Mouse (Mus musculus): ENCODE data around the gene Ncapd2. TPM values are rescaled to one million over a fixed set of nuclear protein-coding genes. Genes with fewer than 3 reads are reported as not detected.
A peak's percentile ranks its signal among the peaks of the same experiment; 100 is the strongest.
"Not testable (repeated sequence)": the region's sequence is repeated elsewhere in the genome, so short reads cannot be mapped to it uniquely, and the experiment has no call there.

Ncapd2 gene
- total and polyA plus RNA-seq, 2 experiments from 2014 or later, result 24.5 to 85.4 TPM

DNA sequence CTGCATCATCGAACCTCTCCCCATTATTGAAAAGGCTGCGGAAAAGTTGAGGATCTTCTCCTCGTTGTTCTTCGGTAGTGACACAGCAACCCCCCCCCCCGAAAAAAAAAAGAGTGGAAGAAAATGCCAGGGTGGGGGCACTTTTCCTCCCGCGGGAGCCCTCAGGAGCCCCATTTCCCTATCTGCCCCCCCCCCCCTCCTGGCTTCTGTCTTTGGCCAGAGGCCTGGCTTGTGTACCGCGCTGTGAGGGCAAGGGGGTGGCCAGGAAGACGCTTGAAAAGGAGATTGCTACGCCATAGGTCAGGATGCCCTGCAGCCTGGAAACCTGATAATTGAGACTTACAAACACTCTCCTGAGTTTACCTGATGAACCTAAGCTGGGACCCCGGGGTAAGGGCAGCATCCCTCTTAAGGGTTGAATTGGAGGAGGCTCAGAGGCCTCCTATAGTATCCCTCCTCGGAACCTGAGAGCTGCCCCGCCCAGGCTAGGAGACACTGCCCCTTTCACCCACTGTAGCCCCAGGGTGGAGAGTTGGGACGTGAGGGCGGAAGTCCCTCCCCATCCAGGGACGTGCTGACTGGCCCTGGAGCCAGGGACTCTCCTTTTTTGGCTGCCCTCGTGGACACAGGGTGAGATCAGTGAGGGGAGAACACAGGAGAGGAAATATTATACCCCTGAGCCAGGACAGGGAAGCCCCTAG, 25.3 kb downstream of the Ncapd2 start, which contains the start of gene Gapdh:
Gapdh (minus strand) TSS at position 417 of the 701 bp plus-strand sequence.
- Histone ChIP-seq H3K27me3 (ENCODE audit: control insufficient read depth, insufficient read depth, low read length) (no peaks in the 10 kb centered on the region), H3K4me2 (ENCODE audit: low read depth, low read length) (peak within 1 kb of the TSS; percentile 78), H3K4me1 (ENCODE audit: control insufficient read depth, insufficient read depth) (peaks cover 21% of the 10 kb centered on the region), H3K9ac (replicated peaks; ENCODE audit: low read depth, low read length) (peak within 1 kb of the TSS; percentile 92), H3K4me3 (ENCODE audit: low read depth, low read length) (peak within 1 kb of the TSS; percentile 79), H3K36me3 (replicated peaks; ENCODE audit: control insufficient read depth, insufficient read depth, low read length) (peaks cover 58% of the 10 kb centered on the region), H3K27ac (ENCODE audit: low read depth) (peak within 1 kb of the TSS; percentile 97), H3K9me3 (replicated peaks; ENCODE audit: control insufficient read depth, low read length) (no peaks in the 10 kb centered on the region)
- WGBS, result 1% methylated on average over 18 of the region's 18 CpGs
- TF ChIP-seq CTCF (IDR thresholded peaks at IDR 0.05; ENCODE audit: low read depth) (no peak), EP300 (IDR thresholded peaks at IDR 0.05; ENCODE audit: low read depth) (no peak)
- DNase-seq (ENCODE audit: low spot score) (peak; percentile 94), ATAC-seq (ENCODE audit: insufficient read depth, low read depth) (peak; percentile 82)

DNA sequence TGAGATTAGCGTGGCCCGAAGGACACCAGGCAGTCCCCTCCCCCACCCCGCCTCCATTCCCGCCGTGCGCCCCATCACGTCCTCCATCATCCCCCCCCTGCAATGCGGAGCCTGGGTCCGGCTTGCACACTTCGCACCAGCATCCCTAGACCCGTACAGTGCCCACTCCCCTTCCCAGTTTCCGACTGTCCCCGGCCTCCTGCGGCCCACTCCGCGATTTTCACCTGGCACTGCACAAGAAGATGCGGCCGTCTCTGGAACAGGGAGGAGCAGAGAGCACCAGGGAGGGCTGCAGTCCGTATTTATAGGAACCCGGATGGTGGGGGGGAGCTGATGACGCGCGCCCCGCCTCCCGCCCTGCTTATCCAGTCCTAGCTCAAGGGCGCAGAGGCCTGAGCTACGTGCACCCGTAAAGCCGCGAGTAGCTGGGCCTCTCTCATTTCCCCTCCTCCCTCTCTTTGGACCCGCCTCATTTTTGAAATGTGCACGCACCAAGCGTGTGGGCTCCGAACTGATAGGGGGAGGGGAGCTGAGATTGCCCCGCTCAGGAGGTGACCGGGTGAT, 26.1 kb downstream of the Ncapd2 start:
- Histone ChIP-seq H3K9ac (replicated peaks; ENCODE audit: low read depth, low read length) (peak overlapping the region; percentile 92), H3K36me3 (replicated peaks; ENCODE audit: control insufficient read depth, insufficient read depth, low read length) (peaks cover 57% of the 10 kb centered on the region), H3K27me3 (ENCODE audit: control insufficient read depth, insufficient read depth, low read length) (no peaks in the 10 kb centered on the region), H3K27ac (ENCODE audit: low read depth) (peak overlapping the region; percentile 97), H3K4me1 (ENCODE audit: control insufficient read depth, insufficient read depth) (peaks cover 26% of the 10 kb centered on the region), H3K4me2 (ENCODE audit: low read depth, low read length) (peak overlapping the region; percentile 78), H3K4me3 (ENCODE audit: low read depth, low read length) (peak overlapping the region; percentile 79), H3K9me3 (replicated peaks; ENCODE audit: control insufficient read depth, low read length) (no peaks in the 10 kb centered on the region)
- under 1% methylated on average over 36 of the region's 36 CpGs for WGBS
- TF ChIP-seq CTCF (IDR thresholded peaks at IDR 0.05; ENCODE audit: low read depth) (no peak), EP300 (IDR thresholded peaks at IDR 0.05; ENCODE audit: low read depth) (peak; percentile 95)
- DNase-seq (ENCODE audit: low spot score) (peak; percentile 98), ATAC-seq (ENCODE audit: insufficient read depth, low read depth) (peak; percentile 78)

DNA sequence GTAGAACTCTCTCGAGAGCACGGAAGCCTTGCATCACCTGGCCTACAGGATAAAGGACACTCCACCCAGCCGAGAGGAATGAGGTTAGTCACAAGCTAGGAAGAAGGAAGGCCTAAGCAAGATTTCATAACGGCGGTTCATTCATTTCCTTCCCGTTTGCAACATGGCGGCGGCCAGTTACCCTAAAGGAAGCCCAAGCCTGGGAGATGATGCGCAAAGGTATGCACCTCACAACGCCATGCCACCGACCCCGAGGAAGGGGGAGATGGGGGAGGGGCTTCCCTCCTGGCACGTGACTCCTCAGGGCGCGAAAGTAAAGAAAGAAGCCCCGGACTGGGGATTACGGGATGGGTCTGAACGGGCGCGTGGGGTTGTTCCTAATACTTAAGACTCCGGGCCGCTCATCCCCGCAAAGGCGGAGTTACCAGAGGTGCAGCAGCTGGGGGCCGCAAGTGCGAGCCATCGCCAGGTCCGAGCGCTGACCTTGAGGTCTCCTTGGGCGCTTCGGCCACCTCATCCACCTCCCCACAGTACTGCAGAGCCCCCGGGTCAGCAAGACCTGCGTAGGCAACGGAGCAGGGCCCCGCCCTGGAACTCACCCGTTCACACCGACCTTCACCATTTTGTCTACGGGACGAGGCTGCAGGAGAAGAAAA, 26.7 kb downstream of the Ncapd2 start:
- peak; percentile 67 for DNase-seq (ENCODE audit: low spot score)
- Histone ChIP-seq H3K9ac (replicated peaks; ENCODE audit: low read depth, low read length) (peak overlapping the region; percentile 92), H3K27ac (ENCODE audit: low read depth) (peak overlapping the region; percentile 97), H3K36me3 (replicated peaks; ENCODE audit: control insufficient read depth, insufficient read depth, low read length) (peaks cover 57% of the 10 kb centered on the region), H3K9me3 (replicated peaks; ENCODE audit: control insufficient read depth, low read length) (no peaks in the 10 kb centered on the region), H3K27me3 (ENCODE audit: control insufficient read depth, insufficient read depth, low read length) (no peaks in the 10 kb centered on the region), H3K4me3 (ENCODE audit: low read depth, low read length) (peak overlapping the region; percentile 79), H3K4me2 (ENCODE audit: low read depth, low read length) (peak overlapping the region; percentile 78), H3K4me1 (ENCODE audit: control insufficient read depth, insufficient read depth) (peaks cover 26% of the 10 kb centered on the region)
- no peak for ATAC-seq (ENCODE audit: insufficient read depth, low read depth)
- WGBS, result under 1% methylated on average over 38 of the region's 39 CpGs
- TF ChIP-seq CTCF (IDR thresholded peaks at IDR 0.05; ENCODE audit: low read depth) (no peak), EP300 (IDR thresholded peaks at IDR 0.05; ENCODE audit: low read depth) (no peak)

DNA sequence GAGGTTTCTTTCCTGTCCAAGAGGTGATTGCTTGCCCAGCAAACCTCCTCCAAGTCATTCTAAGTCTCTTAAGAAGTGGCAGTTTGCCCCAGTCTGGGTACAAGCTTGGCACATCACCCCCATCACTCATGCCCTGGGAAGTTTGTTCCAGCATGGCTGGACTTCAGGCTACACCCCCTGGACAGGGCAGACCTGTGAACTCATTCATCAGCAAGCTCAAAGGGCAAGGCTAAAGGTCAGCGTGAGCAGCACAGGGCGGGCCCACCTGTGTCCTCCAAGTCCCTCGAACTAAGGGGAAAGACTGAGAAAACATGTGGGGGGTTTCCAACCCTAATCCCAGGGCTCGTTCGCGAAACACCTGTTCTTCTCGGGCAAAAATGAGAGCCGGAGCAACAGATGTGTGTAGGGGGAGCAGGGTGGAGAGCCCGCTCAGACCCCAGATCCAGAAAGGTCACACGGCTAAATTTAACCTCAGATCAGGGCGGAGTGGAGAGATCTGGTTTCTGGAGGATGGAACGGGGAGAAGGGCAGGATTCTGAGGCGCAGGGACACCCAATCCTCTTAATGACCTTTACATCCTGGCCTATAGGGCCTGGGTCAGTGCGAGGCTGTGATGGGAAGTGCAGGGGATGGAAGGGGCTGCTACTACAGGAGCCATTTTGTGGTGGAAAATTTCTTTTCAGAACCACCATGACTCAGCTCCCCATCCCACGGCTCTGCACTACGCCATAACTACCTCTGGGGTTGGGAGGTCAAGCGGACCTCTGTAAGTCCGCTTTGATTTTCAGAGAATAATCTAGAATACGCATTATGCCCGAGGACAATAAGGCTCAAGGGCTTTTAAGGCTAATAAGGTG, 27.5 kb downstream of the Ncapd2 start:
- peak overlapping the region; percentile 92 for H3K9ac ChIP-seq (replicated peaks; ENCODE audit: low read depth, low read length)
- no peak for TF ChIP-seq CTCF (IDR thresholded peaks at IDR 0.05; ENCODE audit: low read depth)
- no peak for TF ChIP-seq EP300 (IDR thresholded peaks at IDR 0.05; ENCODE audit: low read depth)
- peaks cover 26% of the 10 kb centered on the region for H3K4me1 ChIP-seq (ENCODE audit: control insufficient read depth, insufficient read depth)
- peaks cover 55% of the 10 kb centered on the region for H3K36me3 ChIP-seq (replicated peaks; ENCODE audit: control insufficient read depth, insufficient read depth, low read length)
- no peaks in the 10 kb centered on the region for H3K9me3 ChIP-seq (replicated peaks; ENCODE audit: control insufficient read depth, low read length)
- peak overlapping the region; percentile 79 for H3K4me3 ChIP-seq (ENCODE audit: low read depth, low read length)
- 3% methylated on average over 20 of the region's 20 CpGs for WGBS
- ATAC-seq (ENCODE audit: insufficient read depth, low read depth) (no peak), DNase-seq (ENCODE audit: low spot score) (no peak)
- H3K27ac ChIP-seq (ENCODE audit: low read depth), result peak overlapping the region; percentile 97
- H3K27me3 ChIP-seq (ENCODE audit: control insufficient read depth, insufficient read depth, low read length), result no peaks in the 10 kb centered on the region
- H3K4me2 ChIP-seq (ENCODE audit: low read depth, low read length), result peak overlapping the region; percentile 78

DNA sequence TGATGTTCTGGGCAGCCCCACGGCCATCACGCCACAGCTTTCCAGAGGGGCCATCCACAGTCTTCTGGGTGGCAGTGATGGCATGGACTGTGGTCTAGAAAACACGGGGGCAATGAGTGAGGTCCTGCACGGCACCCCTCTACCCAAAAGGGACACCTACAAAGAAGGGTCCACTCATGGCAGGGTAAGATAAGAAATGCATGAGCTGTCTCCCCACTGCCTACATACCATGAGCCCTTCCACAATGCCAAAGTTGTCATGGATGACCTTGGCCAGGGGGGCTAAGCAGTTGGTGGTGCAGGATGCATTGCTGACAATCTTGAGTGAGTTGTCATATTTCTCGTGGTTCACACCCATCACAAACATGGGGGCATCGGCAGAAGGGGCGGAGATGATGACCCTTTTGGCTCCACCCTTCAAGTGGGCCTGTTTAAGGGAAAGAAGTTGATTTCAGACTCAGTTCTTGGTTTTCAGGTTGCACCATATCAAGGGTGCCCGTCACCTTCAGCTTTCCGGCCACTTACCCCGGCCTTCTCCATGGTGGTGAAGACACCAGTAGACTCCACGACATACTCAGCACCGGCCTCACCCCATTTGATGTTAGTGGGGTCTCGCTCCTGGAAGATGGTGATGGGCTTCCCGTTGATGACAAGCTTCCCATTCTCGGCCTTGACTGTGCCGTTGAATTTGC, 28.7 kb downstream of the Ncapd2 start:
- not testable (repeated sequence) for H3K9me3 ChIP-seq (replicated peaks; ENCODE audit: control insufficient read depth, low read length); ATAC-seq (ENCODE audit: insufficient read depth, low read depth); H3K27me3 ChIP-seq (ENCODE audit: control insufficient read depth, insufficient read depth, low read length); DNase-seq (ENCODE audit: low spot score)
- H3K36me3 ChIP-seq (replicated peaks; ENCODE audit: control insufficient read depth, insufficient read depth, low read length), result peaks cover 51% of the 10 kb centered on the region
- H3K4me3 ChIP-seq (ENCODE audit: low read depth, low read length), result peak overlapping the region; percentile 9; the same call in 1 of the 2 replicates
- H3K4me1 ChIP-seq (ENCODE audit: control insufficient read depth, insufficient read depth), result peaks cover 24% of the 10 kb centered on the region
- 50% methylated on average over 10 of the region's 16 CpGs for WGBS
- 0 out of 2 replicates have a peak overlapping the region, but pooled peaks have one; percentile 80 for H3K27ac ChIP-seq (ENCODE audit: low read depth)
- 0 out of 2 replicates have a peak overlapping the region, but pooled peaks have one; percentile 13 for H3K9ac ChIP-seq (replicated peaks; ENCODE audit: low read depth, low read length)
- peak overlapping the region; percentile 78 for H3K4me2 ChIP-seq (ENCODE audit: low read depth, low read length)

All from heart, postnatal 0 days (tissue).